Mouse (Mus musculus): ENCODE results near the gene Sh3bp4. TPM values are rescaled to one million over a fixed set of nuclear protein-coding genes. Genes with fewer than 3 reads are reported as not detected.
A peak's percentile ranks its signal among the peaks of the same experiment; 100 is the strongest.

The Sh3bp4 gene
- polyA plus RNA-seq, 1 experiment from 2014 or later, result 35.3 TPM

DNA sequence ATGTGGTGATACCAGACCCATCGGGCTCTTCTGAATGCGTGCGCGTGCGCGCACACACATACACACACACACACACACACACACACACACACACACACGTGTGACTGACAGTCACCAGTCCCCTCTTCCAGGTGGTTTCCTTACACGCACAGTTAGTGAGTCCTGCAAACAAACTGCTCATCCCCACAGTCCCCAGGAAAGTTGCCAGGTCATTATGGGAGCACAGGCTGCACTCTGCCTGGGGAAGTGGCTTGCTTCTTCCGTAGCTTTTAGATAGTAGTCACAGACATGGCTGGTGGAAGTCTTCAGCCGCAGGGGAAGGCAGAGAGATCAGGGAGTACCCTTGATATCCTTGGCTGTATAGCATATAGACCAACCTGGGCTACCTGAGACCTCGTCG lies 33.3 kb downstream of the Sh3bp4 start:
- no peaks in the 10 kb centered on the region for H3K27me3 ChIP-seq (replicated peaks)
- H3K4me3 ChIP-seq, result no peak overlapping the region
- H3K9ac ChIP-seq, result no peak overlapping the region
- H3K27ac ChIP-seq, result no peak overlapping the region
- no peaks in the 10 kb centered on the region for H3K9me3 ChIP-seq
- H3K4me2 ChIP-seq (replicated peaks), result no peak overlapping the region
- WGBS, result 87% methylated on average over 12 of the region's 12 CpGs
- no peak for ATAC-seq (ENCODE audit: low FRiP score, low read depth)
- H3K36me3 ChIP-seq, result peaks cover 8% of the 10 kb centered on the region; the same call in 1 of the 2 replicates
- peaks cover 46% of the 10 kb centered on the region for H3K4me1 ChIP-seq

GRCm38 (mm10) chr1:89104066-89104765 lies 34.0 kb downstream of the Sh3bp4 start:
- ATAC-seq (ENCODE audit: low FRiP score, low read depth), result no peak
- Histone ChIP-seq H3K4me3 (no peak overlapping the region), H3K4me2 (replicated peaks) (no peak overlapping the region), H3K27ac (no peak overlapping the region), H3K27me3 (replicated peaks) (no peaks in the 10 kb centered on the region), H3K36me3 (peaks cover 8% of the 10 kb centered on the region; the same call in 1 of the 2 replicates), H3K4me1 (peaks cover 53% of the 10 kb centered on the region), H3K9ac (no peak overlapping the region), H3K9me3 (no peaks in the 10 kb centered on the region)
- whole genome bisulfite sequencing, result 84% methylated on average over 13 of the region's 13 CpGs

DNA sequence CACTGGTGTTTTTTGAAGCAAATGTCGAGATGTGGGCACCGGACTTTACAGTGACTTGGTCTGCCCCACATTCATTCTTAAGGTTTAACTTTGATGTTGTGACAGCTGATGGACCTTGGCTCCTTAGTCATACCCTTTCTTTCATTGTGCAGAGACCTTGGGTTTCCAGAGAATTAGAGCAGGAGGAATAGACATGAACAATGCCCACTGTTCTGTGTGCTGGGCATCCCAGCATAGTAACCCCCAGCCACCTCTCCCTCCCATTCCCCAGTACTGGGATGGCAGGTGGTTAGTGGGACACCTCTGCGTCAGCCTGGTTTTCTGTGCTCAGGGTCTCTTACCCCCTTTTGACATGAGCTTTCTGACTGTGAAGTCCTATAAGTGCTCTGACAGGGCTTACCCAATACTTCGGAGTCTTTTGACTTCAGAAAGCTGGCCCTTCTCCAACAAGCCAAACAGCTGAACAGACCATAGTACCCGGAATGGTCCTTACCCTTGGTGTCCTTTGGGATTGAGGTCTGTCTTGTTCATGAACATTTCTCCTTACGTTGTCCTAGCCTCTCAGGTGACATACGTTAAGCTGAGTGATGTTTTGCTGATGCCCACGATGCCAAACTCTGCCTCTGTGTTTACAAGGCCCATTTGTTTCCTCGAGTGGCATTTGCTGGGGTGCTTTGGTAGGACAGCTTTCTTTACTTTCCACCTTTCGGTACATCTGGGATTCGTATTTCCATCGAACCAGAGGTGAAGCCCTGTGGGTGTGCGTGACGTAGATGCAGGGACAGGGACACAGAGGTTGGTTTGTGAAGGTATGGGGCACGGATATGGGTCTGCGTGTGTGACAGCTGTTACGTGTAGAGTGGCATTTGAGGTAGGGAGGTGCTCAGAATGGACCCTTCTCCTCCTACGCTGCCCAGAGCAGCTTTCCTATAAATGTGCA lies 35.9 kb downstream of the Sh3bp4 start:
- H3K4me2 ChIP-seq (replicated peaks), result no peak overlapping the region
- peaks cover 53% of the 10 kb centered on the region for H3K4me1 ChIP-seq

DNA sequence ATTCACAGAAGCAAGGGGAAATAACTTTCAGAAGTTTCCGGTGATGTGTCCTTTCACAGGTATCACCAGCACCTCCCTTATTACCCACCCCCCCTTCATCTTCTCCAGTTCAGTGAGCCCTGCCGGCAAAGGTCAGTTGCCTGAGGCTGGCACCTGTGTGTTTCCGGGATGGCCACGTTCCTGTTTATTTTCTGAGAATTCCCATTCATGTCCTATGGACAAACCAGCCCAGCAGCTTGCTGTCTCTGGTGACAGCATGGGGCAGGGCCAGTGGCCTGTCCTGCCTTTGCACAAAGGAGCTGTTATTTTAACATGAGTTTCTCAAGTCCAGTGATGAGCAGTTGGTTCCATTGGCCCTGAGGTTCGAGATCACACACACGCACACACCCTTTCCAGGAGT lies 37.3 kb downstream of the Sh3bp4 start:
- H3K4me2 ChIP-seq (replicated peaks), result no peak overlapping the region
- 74% methylated on average over 6 of the region's 6 CpGs for WGBS
- peaks cover 17% of the 10 kb centered on the region; the same call in 1 of the 2 replicates for H3K36me3 ChIP-seq
- ATAC-seq (ENCODE audit: low FRiP score, low read depth), result no peak
- H3K9ac ChIP-seq, result no peak overlapping the region
- no peaks in the 10 kb centered on the region for H3K9me3 ChIP-seq
- H3K27me3 ChIP-seq (replicated peaks), result no peaks in the 10 kb centered on the region
- no peak overlapping the region for H3K27ac ChIP-seq
- no peak overlapping the region for H3K4me3 ChIP-seq
- H3K4me1 ChIP-seq, result peaks cover 49% of the 10 kb centered on the region

More for the DNA sequence above, 35.9 kb downstream of the Sh3bp4 start:
- Histone ChIP-seq H3K9me3 (no peaks in the 10 kb centered on the region), H3K27me3 (replicated peaks) (no peaks in the 10 kb centered on the region), H3K36me3 (peaks cover 17% of the 10 kb centered on the region; the same call in 1 of the 2 replicates), H3K27ac (no peak overlapping the region), H3K4me3 (no peak overlapping the region), H3K9ac (no peak overlapping the region)
- ATAC-seq (ENCODE audit: low FRiP score, low read depth), result no peak
- 91% methylated on average over 18 of the region's 18 CpGs for WGBS

DNA sequence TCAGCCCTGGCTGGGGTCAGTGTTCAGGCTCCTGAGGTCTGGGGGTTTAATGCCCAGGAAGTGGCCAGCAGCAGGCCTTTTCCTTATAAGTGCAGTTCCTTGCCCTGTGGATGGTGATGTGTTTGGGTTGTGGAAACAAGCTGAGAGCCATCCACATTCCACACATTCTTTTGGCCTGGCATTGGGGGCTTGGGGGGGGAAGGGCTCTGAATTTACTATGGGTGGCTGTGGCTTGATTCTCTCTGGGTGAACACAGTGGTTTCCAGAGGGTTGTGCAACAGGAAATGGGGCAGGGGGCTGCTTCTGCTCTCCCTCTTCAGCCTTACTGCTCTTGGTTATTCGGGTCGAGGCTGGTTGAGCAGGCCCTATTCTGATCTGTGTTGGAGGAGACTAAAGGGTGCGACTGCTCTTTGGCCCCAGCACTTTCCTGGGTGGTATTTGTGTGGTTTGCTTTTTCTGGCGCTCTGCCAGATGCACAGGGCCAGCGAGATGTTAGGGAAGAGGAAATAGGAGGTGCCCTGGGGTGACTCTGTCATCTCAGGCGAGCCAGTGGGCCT lies 38.2 kb downstream of the Sh3bp4 start:
- Histone ChIP-seq H3K9me3 (no peaks in the 10 kb centered on the region), H3K4me3 (no peak overlapping the region), H3K9ac (0 out of 2 replicates have a peak overlapping the region, but pooled peaks have one; percentile 8), H3K27ac (no peak overlapping the region), H3K36me3 (peaks cover 17% of the 10 kb centered on the region; the same call in 1 of the 2 replicates), H3K4me1 (peaks cover 40% of the 10 kb centered on the region), H3K4me2 (replicated peaks) (no peak overlapping the region), H3K27me3 (replicated peaks) (no peaks in the 10 kb centered on the region)
- no peak for ATAC-seq (ENCODE audit: low FRiP score, low read depth)
- WGBS, result 23% methylated on average over 6 of the region's 6 CpGs

DNA sequence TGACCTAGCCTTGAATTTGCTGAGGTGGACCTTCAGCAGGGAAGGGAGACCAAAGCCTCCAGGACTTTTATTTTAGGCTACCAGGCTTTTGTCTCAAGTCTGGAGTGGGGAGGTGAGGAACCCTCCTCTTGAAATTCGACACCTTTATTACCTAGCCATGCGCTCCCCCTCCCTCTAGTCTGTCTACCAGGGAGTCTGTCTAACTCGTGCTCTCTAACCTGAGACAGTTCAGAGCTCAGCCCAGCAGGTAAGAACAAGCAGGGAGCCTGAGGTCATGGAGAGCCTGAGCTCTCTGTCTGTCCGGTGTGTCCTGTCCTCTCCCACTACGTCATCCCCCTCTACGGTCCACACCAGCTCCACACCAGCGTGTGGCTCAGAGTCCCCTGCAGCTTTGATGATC lies 39.6 kb downstream of the Sh3bp4 start:
- 32% methylated on average over 7 of the region's 7 CpGs for WGBS
- peaks cover 17% of the 10 kb centered on the region; the same call in 1 of the 2 replicates for H3K36me3 ChIP-seq

GRCm38 (mm10) chr1:89110767-89111534 lies 40.7 kb downstream of the Sh3bp4 start:
- Histone ChIP-seq H3K27ac (no peak overlapping the region), H3K4me1 (peaks cover 23% of the 10 kb centered on the region), H3K4me2 (replicated peaks) (no peak overlapping the region), H3K9me3 (no peaks in the 10 kb centered on the region), H3K36me3 (peaks cover 17% of the 10 kb centered on the region; the same call in 1 of the 2 replicates), H3K9ac (no peak overlapping the region), H3K27me3 (replicated peaks) (no peaks in the 10 kb centered on the region), H3K4me3 (no peak overlapping the region)
- ATAC-seq (ENCODE audit: low FRiP score, low read depth), result no peak
- WGBS, result 85% methylated on average over 6 of the region's 6 CpGs

More for the DNA sequence above, 39.6 kb downstream of the Sh3bp4 start:
- no peak overlapping the region for H3K27ac ChIP-seq
- no peak overlapping the region for H3K9ac ChIP-seq
- ATAC-seq (ENCODE audit: low FRiP score, low read depth), result no peak
- peaks cover 28% of the 10 kb centered on the region for H3K4me1 ChIP-seq
- no peaks in the 10 kb centered on the region for H3K9me3 ChIP-seq
- H3K27me3 ChIP-seq (replicated peaks), result no peaks in the 10 kb centered on the region
- H3K4me2 ChIP-seq (replicated peaks), result no peak overlapping the region
- no peak overlapping the region for H3K4me3 ChIP-seq

DNA sequence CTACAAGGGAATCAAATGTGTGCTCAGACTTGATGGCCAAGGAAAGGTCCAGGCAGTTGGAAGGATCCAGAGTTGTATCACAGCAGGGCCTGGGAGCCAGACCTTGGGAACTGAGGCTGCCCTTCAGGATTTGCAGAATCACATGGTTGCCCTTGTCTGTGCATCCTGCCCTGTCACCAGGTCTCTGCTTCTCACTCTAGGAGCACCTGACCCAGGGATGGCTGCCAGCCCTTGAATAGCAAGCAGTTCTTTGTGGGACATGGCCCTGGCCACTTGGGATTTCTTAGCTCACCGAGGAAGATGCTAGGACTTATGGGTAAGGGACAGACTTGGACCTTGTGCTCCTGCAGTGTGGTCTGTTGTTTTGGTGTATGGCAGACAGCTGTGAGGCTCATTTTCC lies 42.3 kb downstream of the Sh3bp4 start:
- Histone ChIP-seq H3K4me1 (peaks cover 16% of the 10 kb centered on the region), H3K36me3 (peaks cover 12% of the 10 kb centered on the region; the same call in 1 of the 2 replicates), H3K9ac (no peak overlapping the region), H3K27me3 (replicated peaks) (no peaks in the 10 kb centered on the region), H3K9me3 (no peaks in the 10 kb centered on the region), H3K27ac (no peak overlapping the region), H3K4me3 (no peak overlapping the region), H3K4me2 (replicated peaks) (no peak overlapping the region)
- WGBS, result 88% methylated on average over 1 of the region's 1 CpGs
- ATAC-seq (ENCODE audit: low FRiP score, low read depth), result no peak

- Histone ChIP-seq H3K4me2 (replicated peaks) (no peak overlapping the region), H3K9me3 (no peaks in the 10 kb centered on the region), H3K36me3 (peaks cover 9% of the 10 kb centered on the region; the same call in 1 of the 2 replicates), H3K27me3 (replicated peaks) (no peaks in the 10 kb centered on the region), H3K9ac (no peak overlapping the region), H3K4me1 (peaks cover 4% of the 10 kb centered on the region), H3K27ac (no peak overlapping the region), H3K4me3 (no peak overlapping the region)
- ATAC-seq (ENCODE audit: low FRiP score, low read depth), result no peak
- WGBS, result 93% methylated on average over 3 of the region's 3 CpGs
Observed at GRCm38 (mm10) chr1:89113731-89114130, 43.5 kb downstream of the Sh3bp4 start.

GRCm38 (mm10) chr1:89117062-89117461 lies 46.8 kb downstream of the Sh3bp4 start:
- no peak overlapping the region for H3K4me2 ChIP-seq (replicated peaks)
- ATAC-seq (ENCODE audit: low FRiP score, low read depth), result no peak
- H3K4me3 ChIP-seq, result no peak overlapping the region
- peaks cover 11% of the 10 kb centered on the region for H3K4me1 ChIP-seq
- no peaks in the 10 kb centered on the region for H3K27me3 ChIP-seq (replicated peaks)
- no peak overlapping the region for H3K9ac ChIP-seq
- H3K36me3 ChIP-seq, result no peaks in the 10 kb centered on the region
- no peak overlapping the region for H3K27ac ChIP-seq
- WGBS, result 87% methylated on average over 5 of the region's 5 CpGs
- no peaks in the 10 kb centered on the region for H3K9me3 ChIP-seq

- 91% methylated on average over 3 of the region's 3 CpGs for WGBS
- no peak overlapping the region for H3K27ac ChIP-seq
- peaks cover 13% of the 10 kb centered on the region for H3K4me1 ChIP-seq
- no peaks in the 10 kb centered on the region for H3K27me3 ChIP-seq (replicated peaks)
- no peak overlapping the region for H3K4me2 ChIP-seq (replicated peaks)
- H3K4me3 ChIP-seq, result no peak overlapping the region
- ATAC-seq (ENCODE audit: low FRiP score, low read depth), result no peak
- no peak overlapping the region for H3K9ac ChIP-seq
- no peaks in the 10 kb centered on the region for H3K36me3 ChIP-seq
- no peaks in the 10 kb centered on the region for H3K9me3 ChIP-seq
Observed at GRCm38 (mm10) chr1:89118076-89118475, 47.9 kb downstream of the Sh3bp4 start.

All from neural tube, embryonic 12.5 days (tissue).